Mouse (Mus musculus): ENCODE data around the gene Cnot3. TPM values are rescaled to one million over a fixed set of nuclear protein-coding genes. Genes with fewer than 3 reads are reported as not detected.
A peak's percentile ranks its signal among the peaks of the same experiment; 100 is the strongest.
"Not testable (repeated sequence)": the region's sequence is repeated elsewhere in the genome, so short reads cannot be mapped to it uniquely, and the experiment has no call there.

Gene Cnot3
- 76.4 and 79.8 TPM in 2 replicates for polyA plus RNA-seq (2014; fragmentation: Nextera tagmentation; extraction: Ambion mirVana)

DNA sequence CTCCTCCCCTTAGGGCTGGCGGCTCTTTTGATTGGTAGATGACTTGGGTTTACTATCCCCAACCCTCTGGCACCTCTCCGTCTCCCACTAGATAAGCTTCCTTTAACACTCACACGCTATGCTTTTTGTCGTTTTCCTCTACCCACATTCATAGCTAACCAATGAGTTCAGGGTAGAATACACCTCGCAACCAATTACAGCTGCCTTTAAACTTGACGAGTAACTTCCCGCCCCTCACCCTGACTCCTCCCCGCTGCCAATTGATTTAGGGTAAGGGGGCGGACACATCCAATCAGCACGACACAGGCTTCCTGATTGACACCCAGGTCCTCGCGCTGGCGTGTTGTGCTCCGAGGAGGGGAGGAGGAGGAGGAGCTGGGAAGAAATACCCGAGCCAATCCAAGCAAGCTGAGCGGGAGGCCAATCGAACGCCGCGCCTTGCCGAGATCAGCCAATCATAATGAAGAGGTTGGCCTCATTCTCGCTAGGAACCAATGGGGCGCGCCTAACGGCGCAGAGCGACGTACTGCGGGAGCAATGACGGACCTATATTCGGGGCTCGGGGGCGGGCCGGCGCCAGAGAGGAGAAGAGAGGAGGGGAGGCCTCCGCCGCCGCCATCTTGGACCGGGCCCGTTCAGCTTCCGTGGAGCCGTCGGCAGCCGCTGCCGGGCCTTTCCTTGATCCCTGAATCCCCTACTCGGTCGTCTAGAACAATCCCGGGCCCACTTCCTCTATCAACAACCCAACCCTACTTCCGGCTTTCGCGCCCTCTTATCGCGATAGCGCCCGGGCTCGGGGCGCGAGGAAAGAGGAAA is at the start of gene Cnot3:
Gene Cnot3 (plus strand): TSS at position 597 of the 816 bp plus-strand sequence.
- Histone ChIP-seq H3K4me1 (ENCODE audit: insufficient read depth) (peaks cover 15% of the 10 kb centered on the region), H3K9me3 (ENCODE audit: low read depth, low read length) (no peaks in the 10 kb centered on the region), H3K27ac (ENCODE audit: low read depth) (peak within 1 kb of the TSS; percentile 99), H3K27me3 (ENCODE audit: insufficient read depth, low read length) (no peaks in the 10 kb centered on the region), H3K4me3 (ENCODE audit: low read depth, low read length) (peak within 1 kb of the TSS; percentile 99), H3K36me3 (ENCODE audit: insufficient read depth) (peaks cover 31% of the 10 kb centered on the region), H3K9ac (peak within 1 kb of the TSS; percentile 99), H3K4me2 (peak within 1 kb of the TSS; percentile 83)
- WGBS = 1% methylated on average over 53 of the region's 58 CpGs
- TF ChIP-seq CTCF (IDR thresholded peaks at IDR 0.05; ENCODE audit: low read depth) = no peak
- DNase-seq (peak; percentile 99), ATAC-seq (ENCODE audit: insufficient read depth) (peak; percentile 98)

DNA sequence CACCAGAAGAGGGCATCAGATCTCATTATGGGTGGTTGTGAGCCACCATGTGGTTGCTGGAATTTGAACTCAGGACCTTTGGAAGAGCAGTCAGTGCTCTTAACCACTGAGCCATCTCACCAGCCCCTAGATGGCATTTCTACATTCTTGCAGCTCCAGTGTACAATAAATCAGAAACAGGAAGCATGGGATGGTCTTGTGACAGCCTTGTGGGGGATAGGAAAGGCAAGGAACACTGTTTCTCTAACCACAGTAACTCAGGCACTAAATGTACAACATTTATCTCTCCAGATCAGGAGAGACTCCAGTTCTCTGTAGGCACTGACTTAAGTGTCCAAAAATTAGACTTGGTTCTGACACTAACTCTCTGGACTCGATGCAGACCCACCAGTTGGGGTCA is 47.3 kb upstream of the Cnot3 start:
- H3K4me3 ChIP-seq (ENCODE audit: low read depth, low read length); ATAC-seq (ENCODE audit: insufficient read depth); DNase-seq; H3K9ac ChIP-seq; H3K9me3 ChIP-seq (ENCODE audit: low read depth, low read length); H3K36me3 ChIP-seq (ENCODE audit: insufficient read depth); H3K27ac ChIP-seq (ENCODE audit: low read depth); H3K4me1 ChIP-seq (ENCODE audit: insufficient read depth); H3K27me3 ChIP-seq (ENCODE audit: insufficient read depth, low read length); H3K4me2 ChIP-seq: not testable (repeated sequence)
- 61% methylated on average over 1 of the region's 1 CpGs for WGBS

DNA sequence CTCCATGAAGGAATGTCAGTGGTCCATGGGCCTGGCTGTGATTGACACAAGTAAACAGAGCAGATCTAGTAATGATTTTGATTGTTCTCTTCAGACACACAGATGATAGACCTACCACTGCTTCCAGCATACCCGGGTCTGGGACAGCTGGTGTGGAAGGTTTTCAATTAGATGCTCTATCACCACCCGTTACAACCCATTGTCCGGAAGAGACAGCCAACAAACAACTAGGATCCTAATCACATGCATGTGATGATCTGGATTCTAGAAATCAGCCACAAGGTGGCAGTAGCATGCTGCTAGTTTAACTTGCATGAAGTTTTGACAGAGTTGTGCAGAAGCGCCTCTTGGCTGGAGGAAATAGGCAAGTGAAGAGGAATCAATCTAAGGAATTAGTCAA is 43.9 kb upstream of the Cnot3 start:
- ATAC-seq (ENCODE audit: insufficient read depth) = peak; percentile 31; the same call in 1 of the 2 replicates
- H3K9ac ChIP-seq = no peak overlapping the region
- WGBS = 12% methylated on average over 4 of the region's 4 CpGs
- H3K27ac ChIP-seq (ENCODE audit: low read depth) = no peak overlapping the region
- no peaks in the 10 kb centered on the region for H3K4me1 ChIP-seq (ENCODE audit: insufficient read depth)
- no peaks in the 10 kb centered on the region for H3K9me3 ChIP-seq (ENCODE audit: low read depth, low read length)
- no peaks in the 10 kb centered on the region for H3K36me3 ChIP-seq (ENCODE audit: insufficient read depth)
- no peak overlapping the region for H3K4me3 ChIP-seq (ENCODE audit: low read depth, low read length)
- H3K4me2 ChIP-seq = no peak overlapping the region
- H3K27me3 ChIP-seq (ENCODE audit: insufficient read depth, low read length) = no peaks in the 10 kb centered on the region
- DNase-seq = peak; percentile 93
- TF ChIP-seq CTCF (IDR thresholded peaks at IDR 0.05; ENCODE audit: low read depth) = peak; percentile 83

DNA sequence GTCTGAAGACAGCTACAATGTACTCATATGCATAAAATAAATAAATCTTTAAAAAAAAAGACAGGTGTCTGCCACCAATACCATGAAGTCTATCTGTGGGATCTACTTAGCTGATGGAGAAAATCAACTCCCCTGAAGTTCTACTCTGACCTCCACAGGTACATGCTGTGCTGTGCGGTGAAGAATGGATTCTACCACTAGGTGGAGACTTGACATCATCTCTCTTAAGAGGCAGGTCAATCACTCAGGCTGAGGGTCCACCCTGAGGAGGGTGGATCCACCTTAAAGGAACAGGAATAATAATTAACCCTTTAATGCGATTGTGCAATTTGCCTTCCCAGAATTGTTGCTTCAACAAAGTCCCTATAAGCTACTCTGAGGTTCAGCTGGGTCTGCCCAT is 38.3 kb upstream of the Cnot3 start:
- 17% methylated on average over 2 of the region's 2 CpGs for WGBS
- peak; percentile 56 for TF ChIP-seq CTCF (IDR thresholded peaks at IDR 0.05; ENCODE audit: low read depth)
- Histone ChIP-seq H3K4me1 (ENCODE audit: insufficient read depth) (no peaks in the 10 kb centered on the region), H3K9ac (no peak overlapping the region), H3K36me3 (ENCODE audit: insufficient read depth) (no peaks in the 10 kb centered on the region), H3K27ac (ENCODE audit: low read depth) (no peak overlapping the region), H3K4me3 (ENCODE audit: low read depth, low read length) (no peak overlapping the region), H3K27me3 (ENCODE audit: insufficient read depth, low read length) (no peaks in the 10 kb centered on the region), H3K4me2 (no peak overlapping the region), H3K9me3 (ENCODE audit: low read depth, low read length) (no peaks in the 10 kb centered on the region)
- peak; percentile 68; the same call in 1 of the 2 replicates for ATAC-seq (ENCODE audit: insufficient read depth)
- DNase-seq = peak; percentile 42

DNA sequence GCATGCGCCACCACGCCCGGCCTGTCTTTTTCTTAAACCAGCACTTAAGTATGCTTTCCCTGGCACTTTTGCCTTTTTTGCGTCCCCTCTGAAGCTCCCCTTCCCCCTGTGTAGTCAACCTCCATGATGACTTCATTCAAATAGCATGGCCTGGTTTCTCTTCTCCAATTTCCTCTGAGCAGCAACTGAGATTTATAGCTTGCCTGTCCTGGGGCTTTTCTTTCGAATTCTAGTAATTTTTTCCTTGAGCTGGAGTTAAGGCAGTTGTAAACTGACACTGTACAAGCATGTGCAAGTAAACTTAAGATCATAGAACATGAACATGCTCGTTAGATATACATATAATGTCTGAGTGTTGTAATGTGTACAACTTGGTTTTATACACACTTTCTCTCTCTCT is 37.7 kb upstream of the Cnot3 start:
- Histone ChIP-seq H3K27ac (ENCODE audit: low read depth) (no peak overlapping the region), H3K4me1 (ENCODE audit: insufficient read depth) (no peaks in the 10 kb centered on the region), H3K27me3 (ENCODE audit: insufficient read depth, low read length) (no peaks in the 10 kb centered on the region), H3K9me3 (ENCODE audit: low read depth, low read length) (no peaks in the 10 kb centered on the region), H3K9ac (no peak overlapping the region), H3K36me3 (ENCODE audit: insufficient read depth) (no peaks in the 10 kb centered on the region), H3K4me2 (no peak overlapping the region), H3K4me3 (ENCODE audit: low read depth, low read length) (no peak overlapping the region)
- ATAC-seq (ENCODE audit: insufficient read depth) (no peak), DNase-seq (no peak)
- WGBS = 75% methylated on average over 6 of the region's 6 CpGs
- TF ChIP-seq CTCF (IDR thresholded peaks at IDR 0.05; ENCODE audit: low read depth) = no peak

DNA sequence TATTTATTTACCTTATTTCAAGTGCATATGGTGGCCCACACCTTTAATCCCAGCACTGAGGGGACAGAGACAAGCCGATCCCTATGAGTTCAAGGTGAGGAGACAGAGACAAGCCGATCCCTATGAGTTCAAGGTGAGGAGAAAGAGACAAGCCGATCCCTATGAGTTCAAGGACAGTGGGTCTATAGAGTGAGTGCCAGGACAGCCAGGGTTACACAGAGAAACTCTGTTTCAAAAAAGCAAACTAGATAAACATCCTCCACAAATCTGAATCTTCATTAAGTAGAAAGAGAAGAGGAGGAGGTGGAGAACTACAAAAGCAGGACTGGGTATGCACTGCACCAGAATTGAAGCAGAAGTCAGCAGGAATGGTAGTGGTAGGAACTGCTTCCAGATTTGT is 36.4 kb upstream of the Cnot3 start:
- no peak overlapping the region for H3K27ac ChIP-seq (ENCODE audit: low read depth)
- no peaks in the 10 kb centered on the region for H3K27me3 ChIP-seq (ENCODE audit: insufficient read depth, low read length)
- WGBS = 87% methylated on average over 3 of the region's 3 CpGs
- H3K9ac ChIP-seq = no peak overlapping the region
- ATAC-seq (ENCODE audit: insufficient read depth) = no peak
- no peaks in the 10 kb centered on the region for H3K4me1 ChIP-seq (ENCODE audit: insufficient read depth)
- DNase-seq = no peak
- no peak for TF ChIP-seq CTCF (IDR thresholded peaks at IDR 0.05; ENCODE audit: low read depth)
- H3K4me2 ChIP-seq = no peak overlapping the region
- H3K36me3 ChIP-seq (ENCODE audit: insufficient read depth) = no peaks in the 10 kb centered on the region
- H3K4me3 ChIP-seq (ENCODE audit: low read depth, low read length) = no peak overlapping the region
- H3K9me3 ChIP-seq (ENCODE audit: low read depth, low read length) = no peaks in the 10 kb centered on the region

DNA sequence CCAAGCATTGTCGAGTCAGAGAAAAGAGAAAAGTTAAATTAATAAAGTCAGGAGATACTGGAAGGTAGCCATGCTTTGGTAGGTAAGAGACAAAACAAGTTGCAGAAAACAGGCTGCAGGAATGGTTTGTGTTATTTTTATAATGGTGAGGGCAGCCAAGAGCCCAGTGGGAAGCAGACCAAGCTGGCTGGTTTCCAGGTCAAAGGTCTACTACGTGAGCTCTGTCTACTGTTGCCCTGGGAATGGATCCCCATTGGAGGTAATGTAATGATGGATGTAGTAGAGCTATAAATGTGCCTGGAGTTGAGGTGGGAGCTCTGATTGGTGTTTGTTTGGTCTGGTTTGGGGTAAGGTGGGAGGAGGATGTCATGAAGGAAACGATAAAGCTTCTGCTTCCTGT is 36.0 kb upstream of the Cnot3 start:
- Histone ChIP-seq H3K4me3 (ENCODE audit: low read depth, low read length) (no peak overlapping the region), H3K27ac (ENCODE audit: low read depth) (no peak overlapping the region), H3K9me3 (ENCODE audit: low read depth, low read length) (no peaks in the 10 kb centered on the region), H3K4me1 (ENCODE audit: insufficient read depth) (no peaks in the 10 kb centered on the region), H3K27me3 (ENCODE audit: insufficient read depth, low read length) (no peaks in the 10 kb centered on the region), H3K9ac (no peak overlapping the region), H3K4me2 (no peak overlapping the region), H3K36me3 (ENCODE audit: insufficient read depth) (no peaks in the 10 kb centered on the region)
- DNase-seq (no peak), ATAC-seq (ENCODE audit: insufficient read depth) (no peak)
- no peak for TF ChIP-seq CTCF (IDR thresholded peaks at IDR 0.05; ENCODE audit: low read depth)
- WGBS = 44% methylated on average over 3 of the region's 3 CpGs

Measured in lung, embryonic 14.5 days (tissue).